Mouse (Mus musculus) neural tube, embryonic 11.5 days (tissue): ENCODE data around the gene Sufu. TPM values are rescaled to one million over a fixed set of nuclear protein-coding genes. Genes with fewer than 3 reads are reported as not detected.

ENCODE experiments used
- ATAC-seq: fragments of 200-750 bp; cut with Nextera tagmentation; 2 replicates; pipeline ENCODE4 v1.8.0; 2017; ENCODE audit warnings: moderate number of reproducible peaks, mild to moderate bottlenecking, moderate TSS enrichment, moderate library complexity; ENCODE audit not compliant: insufficient read depth, low FRiP score, low TSS enrichment
- DNase-seq: peaks from one replicate; pipeline ENCODE4 v3.0.0-alpha.2; 2015; ENCODE audit warnings: low spot score
- H3K27ac ChIP-seq: fragments of 300-500 bp; sonication (generic); 2 replicates; pipeline ENCODE4 v1.5.1; 2014; ENCODE audit warnings: low read depth, mild to moderate bottlenecking, low read length
- H3K27me3 ChIP-seq: fragments of 300-500 bp; sonication (generic); 2 replicates; pipeline ENCODE4 v1.6.1; 2014; ENCODE audit warnings: mild to moderate bottlenecking, low read length, mixed read lengths; ENCODE audit not compliant: control insufficient read depth, insufficient read depth
- H3K36me3 ChIP-seq: fragments of 300-500 bp; sonication (generic); 2 replicates; pipeline ENCODE4 v1.6.1; 2014; ENCODE audit warnings: mild to moderate bottlenecking, low read length, moderate library complexity, mixed read lengths; ENCODE audit not compliant: control insufficient read depth, insufficient read depth
- H3K4me1 ChIP-seq: fragments of 300-500 bp; sonication (generic); 2 replicates; pipeline ENCODE4 v1.6.1; 2014; ENCODE audit warnings: low read length, mixed read lengths; ENCODE audit not compliant: control insufficient read depth, insufficient read depth
- H3K4me2 ChIP-seq: fragments of 300-500 bp; sonication (generic); 2 replicates; pipeline ENCODE4 v1.6.1; 2014; ENCODE audit warnings: low read depth, mild to moderate bottlenecking, moderate library complexity
- H3K4me3 ChIP-seq: fragments of 300-500 bp; sonication (generic); 2 replicates; pipeline ENCODE4 v1.5.1; 2014; ENCODE audit warnings: low read depth, low read length
- H3K9ac ChIP-seq: fragments of 300-500 bp; sonication (generic); 2 replicates; pipeline ENCODE4 v1.6.1; 2014; ENCODE audit warnings: mild to moderate bottlenecking, low read length
- H3K9me3 ChIP-seq: fragments of 300-500 bp; sonication (generic); 2 replicates; pipeline ENCODE4 v1.6.1; 2016; ENCODE audit warnings: low read length; ENCODE audit not compliant: control insufficient read depth
- WGBS: fragments of 180-500 bp; shearing (Covaris S2); extraction: QIAGEN DNeasy Blood & Tissue Kit; methylation state at CpG from one replicate; pipeline ENCODE4 v1.1.7; 2014; 5-methylcytosine and 5-hydroxymethylcytosine counted together
- polyA plus RNA-seq: library from polyadenylated mRNA; unstranded; fragments of >200 nt; fragmentation: Nextera tagmentation; extraction: Ambion mirVana; gene quantifications from 2 replicates; pipeline ENCODE4 v1.2.1, GENCODE M21; 2014

The Sufu gene
- polyA plus RNA-seq, 1 experiment from 2014 or later = 44.1 TPM

DNA sequence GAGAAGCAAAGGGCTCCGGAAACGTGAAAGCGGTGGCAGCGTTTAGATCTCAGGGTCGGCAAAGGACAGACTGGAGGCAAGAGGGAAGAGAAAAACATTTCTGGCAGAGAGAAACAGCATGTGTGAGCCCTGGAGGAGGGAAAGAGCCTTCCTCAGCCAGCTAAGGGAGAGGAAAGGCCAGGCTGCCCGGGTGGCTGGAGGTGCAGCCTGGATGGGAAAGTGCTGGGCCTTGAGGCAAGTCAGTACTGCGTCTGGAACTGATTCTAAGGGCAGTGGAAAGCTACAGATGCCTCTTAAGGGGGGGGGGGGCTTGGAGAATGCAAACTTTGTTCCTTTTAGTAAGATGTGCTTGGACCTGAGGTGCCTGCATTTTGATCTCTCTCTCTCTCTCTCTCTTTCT, 37.0 kb downstream of the Sufu start:
- ATAC-seq (no peak), DNase-seq (no peak)
- Histone ChIP-seq H3K27ac (0 out of 2 replicates have a peak overlapping the region, but pooled peaks have one; percentile 27), H3K4me1 (peaks cover 13% of the 10 kb centered on the region; the same call in 1 of the 2 replicates), H3K27me3 (no peaks in the 10 kb centered on the region), H3K36me3 (no peaks in the 10 kb centered on the region), H3K4me2 (no peak overlapping the region), H3K9ac (0 out of 2 replicates have a peak overlapping the region, but pooled peaks have one; percentile 14), H3K4me3 (no peak overlapping the region), H3K9me3 (no peaks in the 10 kb centered on the region)
- WGBS = 63% methylated on average over 7 of the region's 7 CpGs

DNA sequence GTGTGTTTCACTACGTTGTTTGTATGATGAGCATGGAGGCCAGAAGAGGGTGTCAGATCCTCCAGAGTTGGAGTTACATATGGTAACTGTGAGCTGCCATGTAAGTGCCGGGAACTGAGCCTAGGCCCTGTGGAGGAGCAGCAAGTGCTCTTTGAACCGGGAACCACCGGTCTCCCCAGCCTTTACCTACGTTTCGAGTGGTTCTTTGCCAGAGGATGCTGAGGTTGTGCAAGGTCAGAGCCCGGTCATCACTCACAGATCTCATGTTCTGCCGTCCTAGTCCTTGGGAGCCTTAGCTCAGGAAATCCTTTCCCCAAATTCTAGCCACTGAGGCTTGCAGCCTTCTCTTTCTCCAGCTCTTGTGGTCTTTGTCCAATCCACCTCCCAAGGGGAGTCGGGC, 37.5 kb downstream of the Sufu start:
- H3K27ac ChIP-seq = no peak overlapping the region
- H3K4me3 ChIP-seq = no peak overlapping the region
- 58% methylated on average over 9 of the region's 9 CpGs for WGBS
- no peak overlapping the region for H3K4me2 ChIP-seq
- DNase-seq (no peak), ATAC-seq (no peak)
- no peaks in the 10 kb centered on the region for H3K36me3 ChIP-seq
- peaks cover 13% of the 10 kb centered on the region; the same call in 1 of the 2 replicates for H3K4me1 ChIP-seq
- H3K9me3 ChIP-seq = no peaks in the 10 kb centered on the region
- H3K9ac ChIP-seq = no peak overlapping the region
- no peaks in the 10 kb centered on the region for H3K27me3 ChIP-seq

GRCm38 (mm10) chr19:46434591-46434990, 37.9 kb downstream of the Sufu start:
- 73% methylated on average over 9 of the region's 9 CpGs for WGBS

DNA sequence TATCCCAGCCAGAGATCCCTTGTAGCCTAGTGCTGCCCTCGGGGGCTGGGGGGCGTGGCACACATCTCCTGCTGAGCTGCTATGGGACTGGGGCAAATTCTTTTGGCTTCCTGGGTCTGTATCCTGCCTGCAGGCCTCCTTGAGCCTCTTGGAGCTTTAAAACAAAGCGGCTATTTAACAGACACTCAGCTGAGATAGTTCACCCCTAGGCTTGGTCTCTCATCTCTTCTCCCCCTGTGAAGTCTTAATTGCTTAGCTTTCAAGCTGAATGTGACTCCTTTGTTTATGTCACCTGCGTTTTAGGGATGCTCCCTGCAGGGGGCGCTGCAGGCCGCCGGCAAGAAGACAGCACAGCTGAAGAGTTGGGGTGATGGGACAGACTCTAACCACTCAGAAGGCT, 38.8 kb downstream of the Sufu start:
- 0 out of 2 replicates have a peak overlapping the region, but pooled peaks have one; percentile 17 for H3K27ac ChIP-seq
- no peaks in the 10 kb centered on the region for H3K27me3 ChIP-seq
- no peak overlapping the region for H3K4me2 ChIP-seq
- H3K36me3 ChIP-seq = no peaks in the 10 kb centered on the region
- H3K4me1 ChIP-seq = peaks cover 13% of the 10 kb centered on the region; the same call in 1 of the 2 replicates
- WGBS = 3% methylated on average over 7 of the region's 7 CpGs
- H3K9ac ChIP-seq = no peak overlapping the region
- H3K4me3 ChIP-seq = no peak overlapping the region
- peak; percentile 53 for DNase-seq
- no peak for ATAC-seq
- no peaks in the 10 kb centered on the region for H3K9me3 ChIP-seq

More at GRCm38 (mm10) chr19:46434591-46434990, 37.9 kb downstream of the Sufu start:
- Histone ChIP-seq H3K9me3 (no peaks in the 10 kb centered on the region), H3K4me1 (peaks cover 13% of the 10 kb centered on the region; the same call in 1 of the 2 replicates), H3K36me3 (no peaks in the 10 kb centered on the region), H3K9ac (no peak overlapping the region), H3K4me2 (no peak overlapping the region), H3K4me3 (no peak overlapping the region), H3K27me3 (no peaks in the 10 kb centered on the region), H3K27ac (no peak overlapping the region)
- no peak for ATAC-seq
- DNase-seq = no peak

DNA sequence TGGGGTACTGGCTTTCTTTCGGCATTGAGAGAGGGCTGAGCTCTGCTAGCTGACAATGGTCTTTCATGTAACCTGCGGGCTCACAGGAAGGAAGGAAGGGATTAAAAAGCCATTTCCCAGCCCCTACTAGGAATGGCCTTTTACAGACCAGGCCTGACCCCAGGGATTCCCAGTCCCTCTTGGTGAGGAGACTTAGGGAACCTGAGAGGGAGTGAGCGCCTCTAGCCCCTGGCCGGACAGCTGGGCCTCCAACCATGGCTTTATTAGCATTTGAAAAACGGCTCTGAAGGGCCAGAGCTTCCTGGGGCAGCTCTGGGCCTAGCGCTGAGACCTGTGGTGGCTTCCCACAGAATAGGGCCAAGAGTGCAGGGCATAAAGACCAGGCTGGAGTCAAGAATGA, 46.8 kb downstream of the Sufu start:
- no peak overlapping the region for H3K4me3 ChIP-seq
- H3K27me3 ChIP-seq = no peaks in the 10 kb centered on the region
- no peak for ATAC-seq
- H3K27ac ChIP-seq = peak overlapping the region; percentile 71
- WGBS = 10% methylated on average over 6 of the region's 6 CpGs
- no peak overlapping the region; the same call in 1 of the 2 replicates for H3K9ac ChIP-seq
- no peaks in the 10 kb centered on the region for H3K36me3 ChIP-seq
- H3K4me2 ChIP-seq = no peak overlapping the region
- no peaks in the 10 kb centered on the region for H3K9me3 ChIP-seq
- peaks cover 25% of the 10 kb centered on the region for H3K4me1 ChIP-seq
- no peak for DNase-seq

- Histone ChIP-seq H3K4me3 (no peak overlapping the region), H3K4me2 (no peak overlapping the region), H3K27me3 (no peaks in the 10 kb centered on the region), H3K9me3 (no peaks in the 10 kb centered on the region), H3K36me3 (no peaks in the 10 kb centered on the region), H3K27ac (no peak overlapping the region; the same call in 1 of the 2 replicates), H3K9ac (no peak overlapping the region), H3K4me1 (peaks cover 25% of the 10 kb centered on the region)
- 4% methylated on average over 6 of the region's 6 CpGs for WGBS
- DNase-seq = peak; percentile 81
- ATAC-seq = peak; percentile 68
Observed at GRCm38 (mm10) chr19:46444209-46444608, 47.5 kb downstream of the Sufu start.

DNA sequence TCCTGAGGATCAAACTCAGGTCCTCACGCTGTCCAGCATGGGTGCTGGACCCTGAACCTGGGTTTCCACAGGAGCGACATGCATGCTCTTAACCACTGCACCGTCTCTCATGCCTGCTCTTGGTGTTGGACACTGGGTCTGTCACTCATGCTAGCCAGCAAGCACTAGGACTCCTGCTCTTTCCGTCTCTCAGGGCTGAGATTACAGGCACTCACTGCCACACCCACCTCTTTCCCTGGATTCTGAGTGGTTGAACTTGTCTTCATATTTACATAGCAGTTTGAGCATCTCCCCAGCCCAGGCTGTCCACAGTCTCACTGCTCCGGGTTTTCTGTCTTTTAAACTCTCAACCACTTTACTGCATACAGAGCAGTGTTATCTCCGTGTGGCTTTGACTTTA, 48.9 kb downstream of the Sufu start:
- DNase-seq = no peak
- 57% methylated on average over 6 of the region's 6 CpGs for WGBS
- no peak overlapping the region for H3K9ac ChIP-seq
- H3K27ac ChIP-seq = no peak overlapping the region
- H3K4me2 ChIP-seq = no peak overlapping the region
- no peaks in the 10 kb centered on the region for H3K9me3 ChIP-seq
- H3K27me3 ChIP-seq = no peaks in the 10 kb centered on the region
- H3K36me3 ChIP-seq = no peaks in the 10 kb centered on the region
- no peak overlapping the region for H3K4me3 ChIP-seq
- ATAC-seq = no peak
- peaks cover 25% of the 10 kb centered on the region for H3K4me1 ChIP-seq

DNA sequence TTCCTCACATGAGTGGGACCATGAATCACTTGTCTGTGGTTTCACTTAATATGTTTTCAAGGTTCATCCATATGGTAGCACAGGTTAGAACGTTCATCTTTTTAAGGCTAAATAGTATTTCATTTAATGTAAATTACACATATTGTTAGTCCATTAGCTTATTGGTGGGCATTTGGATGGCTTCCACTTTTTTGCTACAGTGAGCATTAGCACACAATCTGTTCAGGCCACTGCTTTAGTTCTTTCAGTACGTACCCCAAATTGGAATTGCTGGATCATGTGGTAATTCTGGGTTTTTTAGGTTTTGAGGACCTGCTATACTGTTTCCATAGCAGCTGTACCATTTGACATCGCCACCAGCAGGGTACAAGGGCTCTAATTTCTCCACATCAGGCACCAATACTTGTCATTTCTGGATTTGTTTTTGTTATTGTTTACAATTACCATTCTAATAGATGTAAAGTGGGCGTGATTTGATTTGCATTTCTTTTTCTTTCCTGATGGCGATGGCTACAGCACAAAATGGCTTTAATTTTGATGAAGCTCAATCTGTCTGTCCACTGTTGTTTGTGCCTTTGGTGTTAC, 49.8 kb downstream of the Sufu start:
- 77% methylated on average over 5 of the region's 5 CpGs for WGBS
- ATAC-seq = no peak

GRCm38 (mm10) chr19:46447110-46447509, 50.4 kb downstream of the Sufu start:
- WGBS = 32% methylated on average over 7 of the region's 7 CpGs

More for the DNA sequence above, 49.8 kb downstream of the Sufu start:
- H3K36me3 ChIP-seq = no peaks in the 10 kb centered on the region
- H3K27me3 ChIP-seq = no peaks in the 10 kb centered on the region
- no peak overlapping the region for H3K9ac ChIP-seq
- H3K27ac ChIP-seq = no peak overlapping the region
- H3K9me3 ChIP-seq = no peaks in the 10 kb centered on the region
- no peak for DNase-seq
- H3K4me3 ChIP-seq = no peak overlapping the region
- peaks cover 25% of the 10 kb centered on the region for H3K4me1 ChIP-seq
- no peak overlapping the region for H3K4me2 ChIP-seq

More at GRCm38 (mm10) chr19:46447110-46447509, 50.4 kb downstream of the Sufu start:
- DNase-seq (no peak), ATAC-seq (no peak)
- Histone ChIP-seq H3K27ac (no peak overlapping the region), H3K27me3 (no peaks in the 10 kb centered on the region), H3K4me3 (no peak overlapping the region), H3K9ac (no peak overlapping the region), H3K4me2 (no peak overlapping the region), H3K4me1 (peaks cover 25% of the 10 kb centered on the region), H3K9me3 (no peaks in the 10 kb centered on the region), H3K36me3 (no peaks in the 10 kb centered on the region)
